Mouse (Mus musculus) heart, postnatal 0 days (tissue): ENCODE data around the gene Tchh. TPM values are rescaled to one million over a fixed set of nuclear protein-coding genes. Genes with fewer than 3 reads are reported as not detected.

Experiments used
- ATAC-seq: fragments of 200-750 bp; cut with Nextera tagmentation; 2 replicates; pipeline ENCODE4 v1.8.0; 2017; ENCODE audit warnings: low read depth, moderate number of reproducible peaks, moderate library complexity; ENCODE audit not compliant: insufficient read depth
- DNase-seq: peaks from one replicate; pipeline ENCODE4 v3.0.0-alpha.2; 2016; ENCODE audit warnings: low spot score
- H3K27ac ChIP-seq: fragments of 300-500 bp; sonication (generic); 2 replicates; pipeline ENCODE4 v1.5.1; 2014; ENCODE audit warnings: low read depth, mild to moderate bottlenecking
- H3K27me3 ChIP-seq: fragments of 300-500 bp; sonication (generic); 2 replicates; pipeline ENCODE4 v1.6.1; 2014; ENCODE audit warnings: low read length, mixed read lengths; ENCODE audit not compliant: control insufficient read depth, insufficient read depth
- H3K36me3 ChIP-seq: fragments of 300-500 bp; sonication (generic); replicated peaks from 2 replicates; pipeline ENCODE4 v1.6.1; 2014; ENCODE audit warnings: low read length, mixed read lengths; ENCODE audit not compliant: control insufficient read depth, insufficient read depth
- H3K4me1 ChIP-seq: fragments of 300-500 bp; sonication (generic); 2 replicates; pipeline ENCODE4 v1.6.1; 2014; ENCODE audit warnings: antibody characterized with exemption; ENCODE audit not compliant: control insufficient read depth, insufficient read depth
- H3K4me2 ChIP-seq: fragments of 300-500 bp; sonication (generic); 2 replicates; pipeline ENCODE4 v1.6.1; 2014; ENCODE audit warnings: low read depth, mild to moderate bottlenecking, low read length, moderate library complexity
- H3K4me3 ChIP-seq: fragments of 300-500 bp; sonication (generic); 2 replicates; pipeline ENCODE4 v1.5.1; 2014; ENCODE audit warnings: low read depth, low read length
- H3K9ac ChIP-seq: fragments of 300-500 bp; sonication (generic); replicated peaks from 2 replicates; pipeline ENCODE4 v1.6.1; 2014; ENCODE audit warnings: low read depth, low read length, mixed read lengths
- H3K9me3 ChIP-seq: fragments of 300-500 bp; sonication (generic); replicated peaks from 2 replicates; pipeline ENCODE4 v1.6.1; 2016; ENCODE audit warnings: low read length; ENCODE audit not compliant: control insufficient read depth
- CTCF ChIP-seq: IDR thresholded peaks from 2 replicates; pipeline ENCODE4 v1.5.1; 2016; ENCODE audit warnings: antibody characterized with exemption, control low read depth, low read depth
- EP300 ChIP-seq: IDR thresholded peaks from 2 replicates; pipeline ENCODE4 v1.6.1; 2016; ENCODE audit warnings: antibody characterized with exemption, low read depth
- WGBS: fragments of 180-500 bp; shearing (Covaris S2); extraction: QIAGEN DNeasy Blood & Tissue Kit; methylation state at CpG from one replicate; pipeline ENCODE4 v1.1.7; 2014; 5-methylcytosine and 5-hydroxymethylcytosine counted together
- polyA plus RNA-seq: library from polyadenylated mRNA; unstranded; fragments of >200 nt; fragmentation: Nextera tagmentation; extraction: Ambion mirVana; gene quantifications from 2 replicates; pipeline ENCODE4 v1.2.1, GENCODE M21; 2015
- total RNA-seq: library from RNA; depleted of rRNA; stranded (reverse); fragments of >200 nt; gene quantifications from 2 replicates; pipeline ENCODE4 v1.2.3, GENCODE M21; 2014; ENCODE audit warnings: low replicate concordance; rRNA removed

Tchh gene
- total RNA-seq (0.08 and 0.31 TPM in 2 replicates), polyA plus RNA-seq (0.23 and 0.25 TPM in 2 replicates)

DNA sequence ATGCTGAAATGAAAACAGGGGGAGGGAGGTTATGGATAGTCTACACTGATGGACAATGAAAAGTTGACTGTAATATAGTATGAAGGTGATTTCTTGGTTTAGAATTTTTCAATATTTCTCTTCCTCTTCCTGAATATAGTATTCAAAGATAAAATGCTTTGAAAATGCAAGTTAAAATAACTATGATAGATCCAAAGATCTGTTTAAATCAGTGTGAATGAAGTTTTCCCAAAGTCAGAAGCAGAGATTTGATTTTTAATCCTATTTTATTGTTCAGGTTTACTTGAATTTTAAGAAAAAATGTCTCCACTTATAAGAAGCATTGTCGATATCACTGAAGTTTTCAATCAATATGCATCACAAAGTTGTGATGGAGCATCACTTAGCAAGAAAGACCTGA lies at the start of gene Tchh:
Gene Tchh, plus strand, starts transcription at position 301 of the 400 bp plus-strand sequence.
- Histone ChIP-seq H3K27me3 (peaks cover 51% of the 10 kb centered on the region), H3K27ac (no peak within 1 kb of the TSS), H3K4me1 (peaks cover 10% of the 10 kb centered on the region), H3K36me3 (no peaks in the 10 kb centered on the region), H3K4me2 (no peak within 1 kb of the TSS), H3K9me3 (no peaks in the 10 kb centered on the region), H3K9ac (no peak within 1 kb of the TSS), H3K4me3 (peak within 1 kb of the TSS; percentile 57; the same call in 1 of the 2 replicates)
- no peak for TF ChIP-seq CTCF
- no peak for TF ChIP-seq EP300
- ATAC-seq (no peak), DNase-seq (no peak)
- 79% methylated on average over 1 of the region's 1 CpGs for WGBS

DNA sequence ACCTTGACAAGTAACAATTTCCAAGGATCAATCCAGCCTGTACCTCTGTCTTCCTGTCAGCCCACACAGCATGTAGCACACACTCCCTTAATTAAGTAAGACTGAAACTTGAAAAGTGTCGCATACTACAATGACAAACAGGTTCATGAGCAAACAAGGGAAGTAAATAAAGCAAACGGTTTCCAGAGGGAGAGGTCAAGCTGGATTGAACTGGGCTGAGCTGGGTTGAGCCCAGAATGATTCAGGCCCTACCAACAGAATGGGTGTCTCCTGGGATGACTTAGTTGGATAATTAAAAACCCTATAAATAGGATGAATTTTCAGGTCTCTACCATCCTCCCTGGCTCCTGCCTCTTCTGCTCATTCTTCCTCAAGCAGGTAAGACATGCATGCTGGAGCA lies 48.8 kb upstream of the Tchh start, which contains the start of gene Rptn:
Gene Rptn, plus strand, starts transcription at position 334 of the 400 bp plus-strand sequence.
- Histone ChIP-seq H3K4me1 (no peaks in the 10 kb centered on the region), H3K4me3 (no peak within 1 kb of the TSS), H3K27me3 (no peaks in the 10 kb centered on the region), H3K27ac (no peak within 1 kb of the TSS), H3K36me3 (no peaks in the 10 kb centered on the region), H3K9ac (no peak within 1 kb of the TSS), H3K9me3 (no peaks in the 10 kb centered on the region), H3K4me2 (no peak within 1 kb of the TSS)
- 65% methylated on average over 2 of the region's 2 CpGs for WGBS
- DNase-seq (no peak), ATAC-seq (no peak)
- TF ChIP-seq CTCF (no peak), EP300 (no peak)

DNA sequence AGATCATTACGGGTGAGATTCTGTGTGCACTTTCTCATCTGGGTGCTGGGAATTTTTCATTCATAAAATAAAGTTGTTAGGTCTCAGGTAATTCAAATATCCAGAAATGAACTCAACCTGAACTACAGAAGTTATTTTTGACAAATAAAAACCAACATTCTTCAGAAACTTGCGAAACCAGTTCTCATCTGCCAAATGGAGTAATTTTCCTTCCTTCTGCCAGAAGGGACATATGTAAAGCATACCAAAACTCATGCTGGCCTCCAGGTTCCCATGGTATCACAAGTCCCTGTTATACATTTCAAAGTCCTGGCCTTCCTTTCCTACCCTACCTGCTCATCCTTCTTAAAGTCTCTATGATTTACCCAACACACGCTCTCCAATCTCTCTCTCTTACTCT lies 38.2 kb upstream of the Tchh start:
- H3K27me3 ChIP-seq, result no peaks in the 10 kb centered on the region
- H3K27ac ChIP-seq, result no peak overlapping the region
- 91% methylated on average over 3 of the region's 3 CpGs for WGBS
- no peak overlapping the region for H3K4me2 ChIP-seq
- H3K9ac ChIP-seq, result no peak overlapping the region
- H3K4me1 ChIP-seq, result no peaks in the 10 kb centered on the region
- no peaks in the 10 kb centered on the region for H3K36me3 ChIP-seq
- ATAC-seq (no peak), DNase-seq (no peak)
- H3K4me3 ChIP-seq, result no peak overlapping the region
- TF ChIP-seq CTCF (no peak), EP300 (no peak)
- H3K9me3 ChIP-seq, result no peaks in the 10 kb centered on the region

DNA sequence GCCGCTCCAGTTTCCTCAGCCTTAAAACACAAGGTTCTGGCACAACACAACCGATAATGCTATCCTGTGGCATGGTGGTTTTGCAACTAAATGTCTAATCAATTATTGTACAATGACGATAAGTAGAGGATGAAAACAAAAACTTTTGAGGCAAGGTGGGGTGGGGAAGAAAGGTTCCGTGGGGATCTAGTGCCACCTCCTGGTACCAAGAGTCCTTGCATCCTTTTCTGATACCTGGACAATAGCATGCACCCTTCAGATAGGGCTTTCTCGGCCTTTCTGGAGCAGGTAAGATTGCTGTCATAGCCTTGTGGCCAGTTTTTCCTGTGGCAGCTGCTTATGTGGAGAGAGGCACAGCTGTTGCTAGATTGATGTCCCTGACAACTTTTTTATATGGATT lies 35.1 kb upstream of the Tchh start:
- ATAC-seq, result no peak
- Histone ChIP-seq H3K9ac (no peak overlapping the region), H3K4me3 (no peak overlapping the region), H3K27ac (no peak overlapping the region), H3K9me3 (no peaks in the 10 kb centered on the region), H3K4me1 (no peaks in the 10 kb centered on the region), H3K27me3 (no peaks in the 10 kb centered on the region), H3K36me3 (no peaks in the 10 kb centered on the region), H3K4me2 (no peak overlapping the region)
- 22% methylated on average over 5 of the region's 5 CpGs for whole genome bisulfite sequencing
- DNase-seq, result no peak
- TF ChIP-seq EP300, result no peak
- peak; percentile 72 for TF ChIP-seq CTCF

DNA sequence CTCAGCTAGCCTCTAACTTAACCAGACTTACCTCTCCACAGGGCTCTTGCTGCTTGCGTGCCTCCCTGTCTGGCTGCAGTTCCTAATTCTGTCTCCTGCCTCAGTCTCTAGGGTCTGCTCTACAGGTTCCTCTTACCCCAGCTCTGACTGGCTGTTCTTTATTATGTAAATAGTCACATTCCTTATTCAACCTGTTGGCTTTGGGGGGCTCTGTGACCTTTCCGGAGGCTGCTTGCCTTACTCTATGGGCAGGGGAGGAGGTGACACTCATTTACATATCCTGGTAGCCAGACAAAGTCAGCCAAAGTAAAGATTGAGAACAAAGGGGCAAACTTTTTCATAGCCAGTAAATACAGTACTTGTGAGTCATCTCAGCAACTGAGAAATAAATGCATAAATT lies 30.2 kb upstream of the Tchh start:
- no peak overlapping the region for H3K4me3 ChIP-seq
- H3K4me1 ChIP-seq, result no peaks in the 10 kb centered on the region
- DNase-seq, result no peak
- H3K36me3 ChIP-seq, result no peaks in the 10 kb centered on the region
- WGBS, result 18% methylated on average over 2 of the region's 2 CpGs
- H3K9me3 ChIP-seq, result no peaks in the 10 kb centered on the region
- no peak overlapping the region for H3K9ac ChIP-seq
- TF ChIP-seq EP300, result no peak
- TF ChIP-seq CTCF, result no peak
- no peak overlapping the region for H3K27ac ChIP-seq
- no peaks in the 10 kb centered on the region for H3K27me3 ChIP-seq
- ATAC-seq, result no peak
- no peak overlapping the region for H3K4me2 ChIP-seq

DNA sequence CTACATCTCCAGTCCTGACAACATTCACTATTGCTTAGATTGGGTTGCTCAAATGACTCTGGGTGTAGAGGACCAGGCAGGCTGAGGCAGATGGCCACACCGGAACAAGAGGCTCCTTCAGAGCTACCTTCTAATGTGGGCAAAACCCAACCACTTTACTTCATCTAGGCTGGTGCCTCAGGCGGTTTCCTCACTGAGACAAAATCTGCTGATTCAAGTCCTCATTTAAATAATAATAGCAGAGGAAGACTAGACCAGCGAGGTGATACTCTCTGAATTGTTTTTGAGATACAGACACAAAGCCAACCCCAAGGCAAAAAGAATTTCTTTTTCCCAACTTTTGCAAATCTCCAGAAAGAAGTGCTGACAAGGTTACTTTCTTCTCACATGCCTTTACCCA lies 10.5 kb upstream of the Tchh start:
- TF ChIP-seq CTCF (no peak), EP300 (no peak)
- H3K36me3 ChIP-seq, result no peaks in the 10 kb centered on the region
- 54% methylated on average over 3 of the region's 3 CpGs for WGBS
- no peaks in the 10 kb centered on the region for H3K4me1 ChIP-seq
- DNase-seq (no peak), ATAC-seq (no peak)
- H3K27ac ChIP-seq, result no peak overlapping the region
- no peak overlapping the region for H3K9ac ChIP-seq
- no peaks in the 10 kb centered on the region for H3K9me3 ChIP-seq
- H3K4me3 ChIP-seq, result no peak overlapping the region
- H3K27me3 ChIP-seq, result no peaks in the 10 kb centered on the region
- H3K4me2 ChIP-seq, result no peak overlapping the region
